ENCODE assay signal across 12 mouse cellular contexts in genomic region chr17:27721125-27721664, GRCm38 (mm10). TPM values are rescaled to one million over a fixed set of nuclear protein-coding genes. Genes with fewer than 3 reads are reported as not detected.
A peak's percentile ranks its signal among the peaks of the same experiment; 100 is the strongest.
DNase-seq lines count a peak whose midpoint lies in the region; ATAC-seq lines count a peak whose summit lies in the region.
"Had no signal": no experiment of that assay in that cellular context is flagged by ENCODE, and none has a peak within 500 bp of the region (broad histone marks: within the 10 kb centered on the region; RNA-seq: fewer than 3 reads in every experiment).

No protein-coding gene starts in this region.

- H3K27ac ChIP-seq in stomach, embryonic 16.5 days (ENCODE audit: low read length): peak overlapping the region; percentile 26; the same call in 1 of the 2 replicates
- no peak overlapping the region for H3K27ac ChIP-seq in kidney, embryonic 14.5 days (ENCODE audit: low read depth, low read length)
- H3K27ac ChIP-seq in kidney, embryonic 16.5 days (ENCODE audit: low read length): no peak overlapping the region
- H3K27ac ChIP-seq: neural tube, embryonic 12.5 days had no signal

- peak; percentile 19 for DNase-seq in gastrocnemius, adult 18-20 months (ENCODE audit: low spot score)
- DNase-seq in gastrocnemius, adult 8-10 months (ENCODE audit: low spot score in 2 of 2): no peak
- peak; percentile 27 for DNase-seq in ovary, postnatal 14 days (ENCODE audit: low spot score)
- DNase-seq in ovary, adult 18-20 months (ENCODE audit: low spot score): no peak
- DNase-seq in cerebellum, adult 9-10 months: peak; percentile 91
- DNase-seq: kidney, adult 8-10 months; lung, embryonic 14.5 days; thymus, adult 2 months had no signal

- H3K36me3 ChIP-seq in stomach, embryonic 16.5 days (ENCODE audit: control insufficient read depth, insufficient read depth, low read length): no peaks in the 10 kb centered on the region
- no peaks in the 10 kb centered on the region for H3K36me3 ChIP-seq in kidney, embryonic 14.5 days (ENCODE audit: control insufficient read depth, insufficient read depth, low read length)
- H3K36me3 ChIP-seq in kidney, embryonic 16.5 days (ENCODE audit: insufficient read depth, low read length): no peaks in the 10 kb centered on the region
- H3K36me3 ChIP-seq: neural tube, embryonic 12.5 days had no signal

- H3K9ac ChIP-seq in stomach, embryonic 16.5 days (ENCODE audit: low read length): no peak overlapping the region
- no peak overlapping the region for H3K9ac ChIP-seq in kidney, embryonic 14.5 days (ENCODE audit: low read depth, low read length)
- H3K9ac ChIP-seq in kidney, embryonic 16.5 days (replicated peaks; ENCODE audit: low read length): no peak overlapping the region
- H3K9ac ChIP-seq: lung, embryonic 14.5 days; neural tube, embryonic 12.5 days had no signal

- H3K4me1 ChIP-seq in stomach, embryonic 16.5 days (ENCODE audit: control insufficient read depth, insufficient read depth, low read length): peaks cover 29% of the 10 kb centered on the region
- peaks cover 23% of the 10 kb centered on the region for H3K4me1 ChIP-seq in kidney, embryonic 14.5 days (ENCODE audit: control insufficient read depth, insufficient read depth, low read length)
- peaks cover 16% of the 10 kb centered on the region for H3K4me1 ChIP-seq in kidney, embryonic 16.5 days (ENCODE audit: insufficient read depth, low read length)

- no peak overlapping the region for H3K4me2 ChIP-seq in stomach, embryonic 16.5 days (ENCODE audit: low read depth, low read length)
- H3K4me2 ChIP-seq in kidney, embryonic 14.5 days (replicated peaks; ENCODE audit: low read depth, low read length): no peak overlapping the region
- no peak overlapping the region for H3K4me2 ChIP-seq in kidney, embryonic 16.5 days (replicated peaks; ENCODE audit: low read depth, low read length)
- H3K4me2 ChIP-seq: lung, embryonic 14.5 days; neural tube, embryonic 12.5 days had no signal

- H3K27me3 ChIP-seq in stomach, embryonic 16.5 days (ENCODE audit: control insufficient read depth, insufficient read depth, low read length): no peaks in the 10 kb centered on the region
- H3K27me3 ChIP-seq in kidney, embryonic 14.5 days (ENCODE audit: control insufficient read depth, insufficient read depth, low read length): peaks cover 4% of the 10 kb centered on the region; the same call in 1 of the 2 replicates
- H3K27me3 ChIP-seq in kidney, embryonic 16.5 days (ENCODE audit: insufficient read depth, low read length): no peaks in the 10 kb centered on the region
- H3K27me3 ChIP-seq: neural tube, embryonic 12.5 days had no signal

- H3K4me3 ChIP-seq in stomach, embryonic 16.5 days (replicated peaks; ENCODE audit: low read length): no peak overlapping the region
- H3K4me3 ChIP-seq in kidney, embryonic 14.5 days (ENCODE audit: low read length): no peak overlapping the region
- H3K4me3 ChIP-seq in kidney, embryonic 16.5 days (ENCODE audit: low read length): no peak overlapping the region
- H3K4me3 ChIP-seq: neural tube, embryonic 12.5 days had no signal

- no peaks in the 10 kb centered on the region for H3K9me3 ChIP-seq in stomach, embryonic 16.5 days (replicated peaks; ENCODE audit: control insufficient read depth, low read length)
- no peaks in the 10 kb centered on the region for H3K9me3 ChIP-seq in kidney, embryonic 14.5 days (ENCODE audit: control insufficient read depth, low read length)
- H3K9me3 ChIP-seq in kidney, embryonic 16.5 days (ENCODE audit: low read length): no peaks in the 10 kb centered on the region
- H3K9me3 ChIP-seq: neural tube, embryonic 12.5 days had no signal

- WGBS in stomach, embryonic 16.5 days: 61% methylated on average over 9 of the region's 9 CpGs
- WGBS in kidney, embryonic 14.5 days: 81% methylated on average over 9 of the region's 9 CpGs
- whole genome bisulfite sequencing in kidney, embryonic 16.5 days: 82% methylated on average over 9 of the region's 9 CpGs

- peak; percentile 61; the same call in 1 of the 2 replicates for ATAC-seq in stomach, embryonic 16.5 days (ENCODE audit: insufficient read depth, low FRiP score)
- no peak for ATAC-seq in kidney, embryonic 14.5 days (ENCODE audit: low FRiP score, low TSS enrichment)
- ATAC-seq in kidney, embryonic 16.5 days (ENCODE audit: low FRiP score, low TSS enrichment): no peak

RNA-seq across cellular contexts. Expression of gene Spdef, which starts 7.6 kb away (rescaled TPM):
- total RNA-seq in gastrocnemius, adult 18-20 months (2021): not detected
- not detected for total RNA-seq in gastrocnemius, adult 8-10 months (2022)
- polyA plus RNA-seq in stomach, embryonic 16.5 days (2015; fragmentation: Nextera tagmentation; extraction: Ambion mirVana): 22.5 and 28.4 TPM in 2 replicates
- 0.19 and 0.20 TPM in 2 replicates for polyA plus RNA-seq in kidney, embryonic 14.5 days (2014; fragmentation: Nextera tagmentation; extraction: Ambion mirVana)
- 0.18 and 0.31 TPM in 2 replicates for polyA plus RNA-seq in kidney, embryonic 16.5 days (2015; fragmentation: Nextera tagmentation; extraction: Ambion mirVana)

Comparison
In these comparisons a context has a peak if more than half of its experiments do, and no peak if none do; other contexts are left out.
1. DNase-seq: peak in gastrocnemius, adult 18-20 months (single experiment), ovary, postnatal 14 days (single experiment) and cerebellum, adult 9-10 months (single experiment); none in gastrocnemius, adult 8-10 months (0 of 2) and ovary, adult 18-20 months (single experiment).
2. RNA of gene Spdef, which starts 7.6 kb away (polyA plus RNA-seq): 22.5 to 28.4 TPM in stomach, embryonic 16.5 days; 0.18 to 0.31 TPM in kidney, embryonic 16.5 days and 0.19 to 0.20 TPM in kidney, embryonic 14.5 days; every median in the first group is over 10 times any median in the second.